8 mouse cellular contexts compared by ENCODE assay signal in the genomic region with DNA sequence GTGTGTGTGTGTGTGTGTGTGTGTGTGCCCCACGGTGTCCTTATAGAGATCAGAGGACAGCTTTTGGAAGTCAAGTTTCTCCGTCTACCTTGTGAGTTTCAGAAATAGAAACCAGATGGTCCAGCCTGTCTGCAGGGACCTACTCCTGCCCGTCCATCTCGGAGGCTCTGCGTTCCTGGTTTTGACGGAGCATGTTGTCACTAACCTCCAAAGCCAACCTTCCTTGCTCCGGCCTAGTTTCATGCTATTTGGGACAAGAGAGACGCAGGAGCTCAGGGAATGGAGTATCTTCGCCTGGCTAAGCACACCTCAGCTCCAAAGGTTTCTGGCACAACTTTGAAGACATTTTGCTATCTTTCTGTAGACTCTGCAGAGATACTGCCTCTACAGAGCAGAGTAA. TPM values are rescaled to one million over a fixed set of nuclear protein-coding genes. Genes with fewer than 3 reads are reported as not detected.
DNase-seq lines count a peak whose midpoint lies in the region; ATAC-seq and TF ChIP-seq lines count a peak whose summit lies in the region.

No protein-coding gene starts in this region.

- no peak for TF ChIP-seq CTCF in gastrocnemius, adult 2 months (IDR thresholded peaks at IDR 0.05)
- no peak for TF ChIP-seq CTCF in bone marrow, adult 2 months (IDR thresholded peaks at IDR 0.05; ENCODE audit: control insufficient read depth, insufficient read depth, low read length)
- no peak for TF ChIP-seq CTCF in midbrain, postnatal 0 days (IDR thresholded peaks at IDR 0.05)

- H3K4me1 ChIP-seq in bone marrow, adult 2 months (ENCODE audit: control insufficient read depth, insufficient read depth, low read length) = peaks cover 8% of the 10 kb centered on the region
- peaks cover 42% of the 10 kb centered on the region for H3K4me1 ChIP-seq in forebrain, embryonic 12.5 days
- peaks cover 31% of the 10 kb centered on the region for H3K4me1 ChIP-seq in hindbrain, embryonic 16.5 days (ENCODE audit: control insufficient read depth, insufficient read depth, low read depth, low read length)
- H3K4me1 ChIP-seq in midbrain, postnatal 0 days (ENCODE audit: insufficient read depth, low read length) = peaks cover 13% of the 10 kb centered on the region

- peak; percentile 71 for DNase-seq in gastrocnemius, adult 2 months
- no peak for DNase-seq in gastrocnemius, postnatal 10 days
- DNase-seq in midbrain, postnatal 0 days (ENCODE audit: low spot score) = peak; percentile 50
- no peak for DNase-seq in frontal cortex, postnatal 10 days (ENCODE audit: low spot score in 2 of 2)
- DNase-seq in spleen, postnatal 14 days (ENCODE audit: low spot score in 2 of 2) = no peak

- no peaks in the 10 kb centered on the region for H3K9me3 ChIP-seq in forebrain, embryonic 12.5 days
- no peaks in the 10 kb centered on the region for H3K9me3 ChIP-seq in hindbrain, embryonic 16.5 days (ENCODE audit: control insufficient read depth, low read length)
- no peaks in the 10 kb centered on the region for H3K9me3 ChIP-seq in midbrain, postnatal 0 days (ENCODE audit: low read length)

- intact Hi-C loops in gastrocnemius, adult 2 months (cut with DNase I) = loop anchor here (1.0 kb wide), 2 partner anchors 22 to 38 kb away; no protein-coding TSS in a partner anchor

- no peaks in the 10 kb centered on the region for H3K27me3 ChIP-seq in forebrain, embryonic 12.5 days
- H3K27me3 ChIP-seq in hindbrain, embryonic 16.5 days (replicated peaks; ENCODE audit: control insufficient read depth, insufficient read depth, low read length) = no peaks in the 10 kb centered on the region
- no peaks in the 10 kb centered on the region for H3K27me3 ChIP-seq in midbrain, postnatal 0 days (ENCODE audit: insufficient read depth, low read length)

- no peak for ATAC-seq in forebrain, embryonic 12.5 days (ENCODE audit: low FRiP score)
- no peak for ATAC-seq in hindbrain, embryonic 16.5 days
- ATAC-seq in midbrain, postnatal 0 days (ENCODE audit: low FRiP score) = no peak

- no peak overlapping the region for H3K9ac ChIP-seq in forebrain, embryonic 12.5 days
- H3K9ac ChIP-seq in hindbrain, embryonic 16.5 days (ENCODE audit: low read depth, low read length) = 0 out of 2 replicates have a peak overlapping the region, but pooled peaks have one; percentile 1
- H3K9ac ChIP-seq in midbrain, postnatal 0 days (replicated peaks; ENCODE audit: low read length, poor library complexity, severe bottlenecking) = no peak overlapping the region

- TF ChIP-seq POLR2A in bone marrow, adult 2 months (IDR thresholded peaks at IDR 0.05; ENCODE audit: borderline replicate concordance, control insufficient read depth, low read depth, low read length) = no peak

- WGBS in bone marrow, adult 2 months = 18% methylated on average over 9 of the region's 9 CpGs
- 42% methylated on average over 9 of the region's 9 CpGs for WGBS in forebrain, embryonic 12.5 days
- WGBS in hindbrain, embryonic 16.5 days = 30% methylated on average over 9 of the region's 9 CpGs
- 26% methylated on average over 9 of the region's 9 CpGs for WGBS in midbrain, postnatal 0 days

- peak overlapping the region; percentile 99 for H3K27ac ChIP-seq in gastrocnemius, adult 2 months
- peak overlapping the region; percentile 79 for H3K27ac ChIP-seq in bone marrow, adult 2 months (ENCODE audit: control insufficient read depth, insufficient read depth, low read depth, low read length, poor library complexity)
- H3K27ac ChIP-seq in forebrain, embryonic 12.5 days = peak overlapping the region; percentile 94
- peak overlapping the region; percentile 89 for H3K27ac ChIP-seq in hindbrain, embryonic 16.5 days (ENCODE audit: low read depth, low read length)
- peak overlapping the region; percentile 83 for H3K27ac ChIP-seq in midbrain, postnatal 0 days (ENCODE audit: low read depth, low read length)

- no peaks in the 10 kb centered on the region for H3K36me3 ChIP-seq in forebrain, embryonic 12.5 days (replicated peaks)
- no peaks in the 10 kb centered on the region for H3K36me3 ChIP-seq in hindbrain, embryonic 16.5 days (ENCODE audit: control insufficient read depth, insufficient read depth, low read length)
- no peaks in the 10 kb centered on the region for H3K36me3 ChIP-seq in midbrain, postnatal 0 days (ENCODE audit: insufficient read depth, low read length)

- H3K4me3 ChIP-seq in gastrocnemius, adult 2 months = peak overlapping the region; percentile 72
- H3K4me3 ChIP-seq in bone marrow, adult 2 months (replicated peaks; ENCODE audit: control insufficient read depth, low read depth, low read length) = peak overlapping the region; percentile 21
- no peak overlapping the region for H3K4me3 ChIP-seq in forebrain, embryonic 12.5 days (replicated peaks)
- H3K4me3 ChIP-seq in hindbrain, embryonic 16.5 days (ENCODE audit: low read length) = no peak overlapping the region; the same call in 1 of the 2 replicates
- no peak overlapping the region for H3K4me3 ChIP-seq in midbrain, postnatal 0 days (ENCODE audit: low read depth, low read length)

- H3K4me2 ChIP-seq in forebrain, embryonic 12.5 days = peak overlapping the region; percentile 53
- peak overlapping the region; percentile 72 for H3K4me2 ChIP-seq in hindbrain, embryonic 16.5 days (ENCODE audit: low read length)
- peak overlapping the region; percentile 62 for H3K4me2 ChIP-seq in midbrain, postnatal 0 days (ENCODE audit: low read depth, low read length, poor library complexity, severe bottlenecking)

RNA-seq across cellular contexts. Expression of a gene that starts 54.2 kb away (rescaled TPM):
- total RNA-seq in gastrocnemius, adult 2 months (2021) = 10 to 100 TPM; 40.7 to 48.4 TPM
- 10 to 100 TPM; 42.9 to 57.0 TPM for total RNA-seq in gastrocnemius, postnatal 10 days (2021)
- polyA plus RNA-seq in bone marrow, adult 2 months (2011; ENCODE audit: insufficient read depth, insufficient read length, low replicate concordance, missing spikeins) = 60.1 and 96.4 TPM in 2 replicates
- 69.4 and 78.8 TPM in 2 replicates for polyA plus RNA-seq in forebrain, embryonic 12.5 days (2016; fragmentation: Nextera tagmentation; extraction: Ambion mirVana)
- 34.0 and 35.3 TPM in 2 replicates for polyA plus RNA-seq in hindbrain, embryonic 16.5 days (2015; fragmentation: Nextera tagmentation; extraction: Ambion mirVana)
- 34.0 and 34.4 TPM in 2 replicates for total RNA-seq in midbrain, postnatal 0 days (2014; rRNA removed)
- polyA plus RNA-seq in midbrain, postnatal 0 days (2015; fragmentation: Nextera tagmentation; extraction: Ambion mirVana) = 33.2 and 43.8 TPM in 2 replicates

Comparison
In these comparisons a context has a peak if more than half of its experiments do, and no peak if none do; other contexts are left out.
1. DNase-seq: peak in gastrocnemius, adult 2 months (single experiment) and midbrain, postnatal 0 days (single experiment); none in gastrocnemius, postnatal 10 days (single experiment), frontal cortex, postnatal 10 days (0 of 2) and spleen, postnatal 14 days (0 of 2).
2. H3K4me3 ChIP-seq: peak in gastrocnemius, adult 2 months (single experiment) and bone marrow, adult 2 months (single experiment); none in forebrain, embryonic 12.5 days (single experiment), hindbrain, embryonic 16.5 days (single experiment) and midbrain, postnatal 0 days (single experiment).
3. Peak in every context shown above with its lines, with median percentiles within 50 percentile points of each other: H3K27ac ChIP-seq and H3K4me2 ChIP-seq.